Mouse (Mus musculus): Measurements from ENCODE around the gene Chaf1a.

Gene Chaf1a

DNA sequence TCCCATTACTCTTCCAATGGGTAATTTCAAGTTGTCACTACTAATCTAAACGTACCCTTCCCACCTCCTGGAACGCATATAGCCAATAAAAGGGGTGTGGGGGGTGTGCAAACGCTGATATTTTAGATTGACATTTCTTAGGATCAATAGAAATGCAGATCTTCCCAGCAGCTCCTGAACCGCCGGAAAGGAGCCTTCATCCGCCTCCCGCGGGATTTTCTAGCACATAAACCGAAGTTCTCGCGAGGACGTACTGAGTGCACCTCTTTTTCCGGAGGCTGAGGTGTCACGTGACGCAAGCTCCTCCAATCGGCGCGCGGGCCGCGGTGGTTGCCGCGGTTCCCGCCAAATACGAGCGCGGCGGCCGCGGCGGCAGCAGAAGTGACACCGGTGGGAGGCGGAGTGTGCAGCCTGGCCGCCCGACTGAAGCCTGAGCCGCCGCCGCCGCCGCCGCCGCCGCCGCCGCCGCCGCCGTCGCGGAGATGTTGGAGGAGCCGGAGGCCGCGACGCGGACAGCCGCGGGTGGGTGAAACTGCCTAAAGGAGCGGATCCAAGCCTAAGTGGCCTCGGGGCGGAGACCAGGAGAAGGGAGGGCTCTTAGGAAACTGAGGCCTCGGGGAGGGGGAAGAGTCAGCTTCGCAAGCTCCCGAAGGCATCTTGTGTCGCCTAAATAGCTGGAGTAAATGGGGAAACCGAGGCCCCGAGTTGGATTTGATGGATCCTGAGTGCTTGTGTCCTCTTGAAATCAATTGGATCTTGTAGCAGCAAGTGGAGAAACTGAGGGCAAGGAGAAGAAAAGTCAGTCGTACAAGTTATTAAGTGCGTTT is at the start of gene Chaf1a:
Chaf1a (plus strand) TSS at position 410 of the 827 bp plus-strand sequence.
- in situ Hi-C loops (cut with MboI, MseI): no loop called here

DNA sequence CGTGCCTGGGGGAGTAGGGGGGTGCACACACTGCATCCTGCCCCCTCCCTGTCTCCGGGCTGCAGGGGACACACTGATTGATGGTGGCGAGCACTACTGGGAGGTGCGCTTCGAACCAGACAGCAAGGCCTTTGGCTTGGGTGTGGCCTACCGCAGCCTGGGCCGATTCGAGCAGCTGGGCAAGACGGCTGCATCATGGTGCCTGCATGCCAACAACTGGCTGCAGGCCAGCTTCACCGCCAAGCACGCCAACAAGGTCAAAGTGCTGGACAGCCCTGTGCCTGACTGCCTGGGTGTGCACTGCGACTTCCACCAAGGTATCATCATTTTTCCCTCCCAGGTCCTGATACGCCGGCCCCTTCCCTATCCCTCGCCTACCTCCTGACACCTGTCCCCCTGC is 44.2 kb upstream of the Chaf1a start:
- in situ Hi-C loops (cut with MboI, MseI): loop anchor here in 1 of 2 experiments (10.0 kb wide), 1 partner anchor 1559 kb away; no protein-coding TSS in a partner anchor

DNA sequence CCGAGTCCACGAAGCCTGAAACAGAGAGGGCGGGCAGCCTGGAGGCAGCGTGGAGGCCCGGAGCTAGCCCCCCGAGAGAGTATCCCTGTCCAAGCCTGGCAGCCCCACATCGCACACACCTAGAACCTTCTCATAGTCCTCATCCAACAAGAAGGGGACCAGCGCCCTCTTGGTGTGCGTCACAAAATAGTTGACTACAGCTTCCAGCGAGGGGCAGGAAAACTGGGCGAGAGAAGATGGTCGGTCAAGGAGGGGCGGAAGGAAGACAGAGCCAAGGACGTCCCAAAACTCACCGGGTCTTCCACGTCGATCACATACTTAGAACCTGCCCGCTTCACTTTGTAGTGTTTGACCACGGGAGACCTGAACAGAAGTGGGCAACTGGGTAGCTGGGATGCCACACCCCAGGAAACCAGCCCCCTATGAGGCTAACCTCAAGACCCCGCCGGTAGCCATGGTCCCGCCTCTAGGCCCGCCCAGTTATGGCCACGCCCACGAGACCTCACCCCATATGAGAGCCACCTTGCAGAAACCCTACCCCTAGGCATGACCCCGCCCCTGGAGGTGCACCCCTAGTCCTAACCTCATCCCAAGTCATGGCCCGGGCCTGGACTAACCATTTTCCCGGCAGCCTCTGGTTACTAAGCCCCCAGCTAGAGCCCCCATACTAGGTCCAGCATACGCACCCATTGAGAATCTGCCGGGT is 40.3 kb upstream of the Chaf1a start:
- in situ Hi-C loops (cut with MboI, MseI): loop anchor here in 1 of 2 experiments (10.0 kb wide), 1 partner anchor 1555 kb away; no protein-coding TSS in a partner anchor

DNA sequence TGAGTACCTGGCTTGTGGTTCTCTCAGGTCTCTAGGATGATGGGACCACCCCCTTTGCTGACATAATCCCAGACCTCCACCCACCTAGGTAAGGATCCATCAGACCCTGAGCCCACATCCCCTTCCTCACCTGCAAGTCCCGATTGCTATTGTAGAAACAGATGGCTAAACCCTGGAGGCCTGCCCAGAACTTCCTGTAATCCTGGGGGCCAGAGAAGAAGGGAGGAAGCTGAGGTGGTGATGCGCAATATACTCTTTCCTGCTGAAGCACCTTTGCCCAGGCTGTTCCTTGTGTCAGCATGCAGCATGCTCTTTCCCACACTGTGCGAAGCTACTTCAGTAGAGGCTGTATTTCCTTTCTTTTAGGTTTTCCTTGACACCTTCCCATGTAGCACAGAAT is 37.2 kb upstream of the Chaf1a start:
- in situ Hi-C loops (cut with MboI, MseI): no loop called here

DNA sequence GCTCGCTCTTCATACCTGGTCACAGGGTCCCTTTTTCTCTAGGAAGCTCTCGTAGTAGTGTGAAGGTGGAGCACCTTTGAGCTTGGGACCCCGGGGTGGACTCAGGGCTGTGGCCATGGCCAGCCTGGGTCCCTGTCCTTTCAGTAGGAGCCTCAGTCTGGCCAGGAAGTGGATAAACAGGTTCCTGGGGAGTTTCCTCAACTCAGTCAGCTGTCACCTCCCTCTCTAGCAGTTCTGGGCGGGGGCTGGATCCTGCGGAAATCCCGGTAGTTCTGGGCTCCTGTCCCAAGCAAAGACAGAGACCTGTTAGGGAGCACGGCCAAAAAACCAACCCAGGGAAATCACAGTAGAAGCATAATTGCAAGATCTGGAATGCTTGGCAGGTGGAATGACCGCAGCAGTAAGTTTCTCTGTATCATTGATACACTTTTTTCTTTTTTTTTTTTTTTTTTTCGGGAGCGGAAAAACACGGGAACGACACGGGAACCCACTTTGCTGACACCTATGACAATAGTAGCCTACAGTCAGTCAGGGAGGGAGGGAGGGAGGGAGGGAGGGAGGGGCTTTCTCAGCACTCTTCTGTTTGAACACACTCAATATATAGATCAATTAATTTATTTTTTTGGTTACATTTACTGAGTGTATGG is 34.7 kb upstream of the Chaf1a start, which contains the start of the genes Stap2 and Mpnd:
Stap2 (minus strand) TSS at position 170 of the 647 bp plus-strand sequence.
Mpnd (plus strand) TSS at position 297 of the 647 bp plus-strand sequence.
- in situ Hi-C loops (cut with MboI, MseI): loop anchor here (5.0 kb wide), 2 partner anchors 1387 to 1863 kb away; no protein-coding TSS in a partner anchor

DNA sequence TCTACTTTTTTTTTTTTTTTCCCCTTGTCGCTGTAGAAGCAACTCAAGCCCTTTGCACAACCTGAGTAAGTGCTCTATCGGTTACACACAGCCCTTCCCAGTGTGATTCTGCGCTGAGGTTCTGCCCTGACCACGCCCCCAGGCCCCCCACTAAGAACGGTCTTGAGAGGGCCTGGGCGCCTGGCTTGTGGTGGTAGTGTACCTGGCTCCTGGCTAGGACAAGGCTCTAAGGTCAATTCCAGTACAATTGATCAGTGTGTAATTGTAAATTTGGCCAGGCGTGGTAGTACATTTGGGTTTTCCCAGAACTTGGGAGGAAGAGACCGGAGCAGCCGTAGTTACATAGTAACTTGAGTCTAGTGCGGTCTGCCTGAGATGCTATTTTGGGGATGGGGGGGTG is 33.3 kb upstream of the Chaf1a start:
- in situ Hi-C loops (cut with MboI, MseI): loop anchor here (5.0 kb wide), 2 partner anchors 1385 to 1865 kb away; no protein-coding TSS in a partner anchor

DNA sequence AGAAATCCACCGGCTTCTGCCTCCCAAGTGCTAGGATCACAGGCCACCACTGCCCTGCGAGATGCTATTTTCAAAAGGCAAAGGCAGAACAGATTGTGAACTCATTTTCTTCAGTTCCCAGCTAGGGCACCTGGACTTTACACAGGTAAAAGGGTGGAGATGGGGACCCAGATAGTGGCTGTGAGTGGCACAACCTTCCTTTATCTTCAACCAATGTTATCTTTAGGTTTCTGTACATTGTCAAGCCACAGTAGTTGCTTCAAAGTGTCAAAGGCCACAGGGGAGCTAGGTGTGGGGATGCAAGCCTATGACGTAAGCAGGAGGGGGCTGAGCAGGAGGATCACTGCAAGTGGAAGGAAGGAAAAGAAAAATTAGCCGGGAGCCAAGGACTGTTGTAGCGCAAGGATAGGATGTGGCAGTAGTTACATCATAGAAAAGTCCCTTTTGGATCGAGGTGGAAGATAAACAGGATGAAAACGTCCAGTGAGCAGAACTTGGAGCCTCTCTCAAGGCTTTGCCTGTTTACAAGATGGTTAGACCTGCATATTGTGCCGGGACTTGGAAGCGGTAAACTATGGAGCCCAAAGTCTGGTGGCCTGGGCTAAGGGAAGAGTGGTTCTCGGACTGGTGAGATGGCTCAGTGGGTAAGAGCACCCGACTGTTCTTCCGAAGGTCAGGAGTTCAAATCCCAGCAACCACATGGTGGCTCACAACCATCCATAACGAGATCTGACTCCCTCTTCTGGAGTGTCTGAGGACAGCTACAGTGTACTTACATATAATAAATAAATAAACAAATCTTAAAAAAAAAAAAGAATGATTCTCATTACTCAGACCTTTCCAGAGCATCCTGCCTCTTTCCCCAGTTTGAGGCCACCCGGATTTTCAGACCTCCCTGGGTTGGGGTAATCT is 32.5 kb upstream of the Chaf1a start:
- in situ Hi-C loops (cut with MboI, MseI): loop anchor here (5.0 kb wide), 2 partner anchors 1385 to 1865 kb away; no protein-coding TSS in a partner anchor

DNA sequence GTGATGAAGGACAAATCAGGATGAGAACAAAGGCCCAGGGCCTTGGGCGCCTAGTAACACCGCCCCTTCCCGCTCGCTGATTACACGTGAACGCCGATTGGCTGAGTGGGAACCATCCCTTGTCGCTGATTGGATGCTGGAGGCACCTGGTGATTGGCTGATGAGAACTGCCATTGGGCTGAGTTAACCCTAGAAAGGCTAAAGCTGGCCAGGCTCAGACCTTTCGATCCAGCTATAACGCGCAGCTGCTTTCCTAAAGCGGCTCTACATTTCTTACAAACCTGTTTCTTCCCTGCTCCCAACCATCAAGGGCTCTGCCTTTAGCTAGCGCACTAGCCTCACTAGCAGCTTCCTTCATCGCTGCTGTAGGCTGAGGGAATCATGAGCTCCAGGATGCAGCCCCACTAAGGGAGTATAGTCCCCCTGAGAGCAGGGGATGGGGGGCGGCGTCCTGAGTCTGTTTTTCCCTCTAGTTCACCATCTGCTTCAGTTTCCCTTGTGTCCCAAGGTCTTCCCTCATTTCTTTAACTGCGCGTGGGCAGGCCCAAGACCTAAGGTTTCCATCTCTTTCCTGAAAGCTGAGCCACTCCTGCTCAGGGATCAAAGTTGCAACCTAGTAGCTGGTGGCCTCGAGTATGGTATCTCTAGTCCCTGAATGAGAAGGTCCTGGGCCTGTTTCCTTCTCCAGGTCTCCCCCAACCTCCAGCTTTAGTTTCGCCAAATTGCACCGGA is 31.7 kb upstream of the Chaf1a start:
- in situ Hi-C loops (cut with MboI, MseI): loop anchor here (5.0 kb wide), 2 partner anchors 1384 to 1866 kb away; no protein-coding TSS in a partner anchor

DNA sequence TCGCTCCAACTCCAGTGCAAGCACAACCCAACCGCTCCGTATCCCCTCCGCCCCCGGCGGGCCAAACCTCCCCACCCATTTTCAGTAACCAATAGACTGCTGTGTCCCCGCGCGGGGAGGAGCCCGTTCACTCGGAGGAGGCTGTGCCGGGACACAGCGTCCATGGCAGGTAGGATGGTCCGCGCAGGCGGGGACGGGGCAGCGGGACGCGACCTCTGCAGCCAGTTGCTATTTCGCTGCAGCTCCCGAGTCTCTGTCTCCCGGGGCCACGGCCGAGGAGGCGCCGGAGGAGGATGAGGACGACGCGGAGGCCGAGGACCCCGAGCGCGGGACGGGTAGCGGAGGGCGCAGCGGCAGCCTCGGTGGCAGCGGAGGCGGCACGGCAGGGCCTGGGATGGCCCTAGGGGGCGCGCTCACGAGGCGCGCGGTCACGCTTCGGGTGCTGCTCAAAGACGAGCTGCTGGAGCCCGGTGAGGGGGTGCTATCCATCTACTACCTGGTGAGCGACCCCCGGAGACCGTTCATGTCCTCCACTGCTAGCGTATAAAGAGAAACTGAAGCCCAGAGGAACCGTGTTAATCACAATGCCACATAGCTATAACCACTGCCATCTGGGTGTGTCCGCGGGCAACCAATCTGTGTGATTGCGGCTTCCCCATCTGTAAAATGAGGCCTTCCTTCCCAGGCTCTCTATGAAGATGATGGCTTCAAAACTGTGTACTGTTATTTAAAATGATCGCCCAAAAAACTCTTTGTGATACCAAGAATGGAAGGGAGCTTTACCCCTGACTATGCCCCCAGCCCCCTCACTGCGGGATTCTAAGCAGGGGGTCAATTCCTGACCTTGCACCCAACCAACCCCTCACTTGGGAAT is 30.9 kb upstream of the Chaf1a start:
- in situ Hi-C loops (cut with MboI, MseI): loop anchor here (5.0 kb wide), 2 partner anchors 1383 to 1867 kb away; no protein-coding TSS in a partner anchor

DNA sequence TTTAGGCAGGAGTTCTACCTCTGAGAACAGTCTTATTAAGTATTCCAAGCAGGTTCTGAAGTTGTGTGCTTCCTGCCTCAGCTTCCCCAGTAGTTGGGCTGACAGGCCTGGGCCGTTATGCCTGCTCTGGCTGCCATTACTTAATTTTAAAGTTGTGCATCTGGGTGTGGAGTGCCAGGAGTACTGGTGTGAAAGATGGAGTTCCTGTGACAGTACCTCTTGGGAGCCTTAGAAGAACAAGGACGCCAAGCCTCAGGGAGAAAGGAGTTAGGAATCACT is 30.3 kb upstream of the Chaf1a start:
- in situ Hi-C loops (cut with MboI, MseI): loop anchor here (5.0 to 10.0 kb wide), 3 partner anchors 45 to 1868 kb away; no protein-coding TSS in a partner anchor

DNA sequence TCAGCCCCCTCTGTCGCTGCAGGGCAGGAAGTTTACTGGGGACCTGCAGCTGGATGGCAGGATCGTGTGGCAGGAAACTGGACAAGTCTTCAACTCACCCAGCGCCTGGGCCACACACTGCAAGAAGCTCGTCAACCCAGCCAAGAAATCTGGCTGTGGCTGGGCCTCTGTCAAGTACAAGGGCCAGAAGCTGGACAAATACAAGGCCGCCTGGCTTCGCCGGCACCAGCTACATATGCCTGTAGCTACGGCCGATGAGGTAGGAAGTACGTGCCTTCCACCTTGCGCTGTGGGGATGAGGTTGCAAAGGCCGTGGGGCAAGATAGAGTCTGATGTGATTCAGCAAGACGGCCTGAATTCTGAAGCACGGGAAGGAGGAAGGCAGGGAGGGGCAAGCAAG is 30.0 kb upstream of the Chaf1a start:
- in situ Hi-C loops (cut with MboI, MseI): loop anchor here in 1 of 2 experiments (10.0 kb wide), 1 partner anchor 45 kb away; no protein-coding TSS in a partner anchor

DNA sequence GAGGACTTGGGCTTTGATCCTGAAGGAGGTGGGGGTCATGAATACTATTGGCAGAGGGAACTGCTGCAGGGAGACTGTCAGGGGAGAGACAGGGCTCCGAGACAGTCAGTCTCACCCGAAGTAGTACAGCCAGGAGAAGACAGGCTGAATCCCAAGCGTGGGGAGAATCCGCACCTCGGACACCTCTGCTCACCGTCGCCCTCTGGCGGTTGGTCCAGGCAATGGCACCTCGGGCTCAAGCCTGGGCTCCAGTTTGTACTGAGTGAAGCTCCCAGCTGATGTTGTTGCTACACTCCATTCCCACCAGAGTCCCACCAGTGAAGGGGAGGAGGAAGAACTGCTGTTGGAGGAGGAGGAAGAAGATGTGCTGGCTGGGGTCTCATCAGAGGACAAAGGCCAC is 29.6 kb upstream of the Chaf1a start:
- in situ Hi-C loops (cut with MboI, MseI): loop anchor here in 1 of 2 experiments (10.0 kb wide), 1 partner anchor 46 kb away; no protein-coding TSS in a partner anchor

DNA sequence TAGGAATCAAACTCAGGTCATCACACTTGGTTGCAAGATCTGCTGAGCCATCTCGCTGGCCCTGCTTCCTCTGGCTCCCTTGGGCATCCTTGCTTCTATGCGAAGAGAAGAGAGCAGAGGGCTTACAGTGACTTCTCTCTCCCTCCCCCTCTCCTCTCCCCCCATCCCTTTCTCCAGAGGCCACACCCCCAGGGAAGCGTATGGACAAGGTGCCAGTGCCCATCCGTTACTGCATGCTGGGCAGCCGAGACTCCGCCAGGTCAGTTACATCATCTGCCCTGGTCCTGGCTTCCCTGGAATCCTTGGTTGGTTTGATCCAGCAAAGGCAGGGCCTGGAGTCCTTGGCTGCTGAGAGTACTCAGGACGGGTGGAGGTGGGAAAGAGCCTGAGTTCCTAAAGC is 28.8 kb upstream of the Chaf1a start:
- in situ Hi-C loops (cut with MboI, MseI): loop anchor here in 1 of 2 experiments (10.0 kb wide), 1 partner anchor 47 kb away; no protein-coding TSS in a partner anchor

DNA sequence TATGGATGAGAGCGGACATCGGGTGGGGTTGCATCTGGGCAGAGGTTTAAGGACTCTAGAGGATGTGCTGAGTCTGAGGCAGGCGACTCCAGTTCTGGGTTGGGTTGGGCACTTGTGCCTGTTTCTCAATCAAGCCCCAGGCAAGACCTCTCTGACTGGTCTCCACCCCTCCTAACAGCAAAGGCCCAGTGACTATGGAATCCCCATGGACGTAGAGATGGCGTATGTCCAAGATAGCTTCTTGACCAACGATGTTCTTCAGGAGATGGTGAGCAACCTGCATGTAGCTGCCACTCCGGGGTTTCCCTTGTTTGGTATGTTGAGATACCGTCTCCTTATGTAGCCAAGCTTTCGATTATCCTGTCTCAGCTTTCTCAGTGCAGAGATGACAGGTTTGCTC is 24.9 kb upstream of the Chaf1a start:
- in situ Hi-C loops (cut with MboI, MseI): loop anchor here in 1 of 2 experiments (10.0 kb wide), 1 partner anchor 50 kb away; no protein-coding TSS in a partner anchor

DNA sequence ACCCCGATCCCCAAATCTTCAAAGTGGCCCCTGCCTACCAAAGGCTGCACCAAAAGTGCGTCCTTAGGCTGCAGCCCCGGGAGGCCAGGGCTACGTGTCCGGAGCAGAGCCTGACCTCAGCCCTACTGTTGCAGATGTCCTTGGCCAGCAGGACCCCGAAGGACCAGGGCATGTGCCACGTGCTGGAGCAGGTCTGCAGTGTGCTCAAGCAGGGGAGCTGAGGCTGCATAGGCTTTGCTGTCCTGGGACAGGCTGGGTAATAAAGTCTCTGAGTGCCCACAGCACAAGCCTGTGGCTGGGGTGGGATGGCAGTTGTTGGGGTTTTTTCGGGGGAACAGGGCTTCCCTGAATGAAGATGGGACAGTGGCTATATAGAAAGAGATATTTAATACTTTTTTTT is 23.9 kb upstream of the Chaf1a start:
- in situ Hi-C loops (cut with MboI, MseI): loop anchor here in 1 of 2 experiments (10.0 kb wide), 1 partner anchor 52 kb away; no protein-coding TSS in a partner anchor

DNA sequence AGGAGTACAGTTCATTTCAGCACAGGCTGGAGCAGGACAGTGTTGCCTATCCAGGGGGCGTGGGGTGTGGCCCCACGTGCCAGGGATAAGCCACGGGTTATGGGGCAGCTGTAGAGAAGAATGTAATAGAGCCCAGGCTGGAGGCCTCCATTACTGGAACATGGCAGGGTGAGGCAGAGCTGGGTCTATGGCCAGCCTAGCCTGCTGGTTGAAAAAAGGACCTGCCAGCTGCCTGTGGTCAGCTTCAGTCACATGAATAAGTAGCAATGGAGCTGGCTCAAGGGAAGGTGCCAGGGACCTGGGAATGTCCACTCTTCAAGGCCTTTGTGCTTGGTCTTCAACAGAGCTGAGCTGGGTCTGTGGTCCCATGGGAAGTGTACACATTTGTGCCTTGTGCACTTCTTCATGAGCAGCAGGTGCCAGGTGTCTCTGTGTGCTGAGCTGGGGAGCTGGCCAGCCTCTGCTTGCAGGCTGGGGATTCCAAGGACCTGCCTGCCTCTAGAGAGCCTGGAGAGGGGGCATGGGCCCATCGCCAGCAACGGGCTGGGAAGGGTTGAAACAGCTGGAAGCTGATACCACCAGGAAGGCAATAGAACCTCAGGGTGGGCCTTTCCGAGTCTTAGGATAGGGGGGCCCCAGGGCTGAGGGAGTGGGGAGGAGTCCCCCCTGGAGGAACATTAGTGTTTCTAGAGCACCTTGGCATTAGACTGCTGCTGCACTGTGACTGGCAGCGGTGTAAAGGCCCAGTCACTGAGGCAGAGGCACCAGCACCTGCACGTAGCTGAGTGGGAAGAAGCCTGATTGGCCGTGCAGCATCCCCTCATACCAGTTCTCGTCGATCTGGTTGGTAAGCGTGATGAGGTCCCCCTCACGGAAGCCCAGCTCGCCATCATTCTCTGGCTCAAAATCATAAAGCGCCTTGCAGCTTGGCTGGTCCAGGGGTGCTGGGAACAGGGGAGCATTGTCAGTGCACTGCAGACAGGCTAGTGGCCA is 23.1 kb upstream of the Chaf1a start:
- in situ Hi-C loops (cut with MboI, MseI): loop anchor here in 1 of 2 experiments (10.0 kb wide), 1 partner anchor 52 kb away; no protein-coding TSS in a partner anchor

DNA sequence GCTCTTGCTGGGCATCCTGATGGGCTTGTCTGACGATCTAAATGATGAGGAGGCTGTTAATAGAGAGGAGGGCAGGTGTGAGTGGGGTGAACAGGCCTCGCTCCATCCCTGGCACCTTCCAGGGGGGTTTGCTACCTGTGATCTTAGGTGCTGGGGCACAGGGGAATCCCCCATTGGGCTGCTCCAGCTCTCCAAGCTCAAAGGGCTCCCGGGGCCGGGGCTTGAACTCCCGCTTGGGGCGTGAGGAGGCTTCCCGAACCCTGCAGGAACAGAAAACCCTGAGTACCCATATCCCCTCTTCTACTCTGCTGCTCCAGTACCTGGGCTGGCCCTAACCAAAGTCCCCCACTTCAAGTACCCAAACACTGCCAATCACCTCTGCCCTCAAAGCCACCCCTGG is 22.4 kb upstream of the Chaf1a start:
- in situ Hi-C loops (cut with MboI, MseI): loop anchor here in 1 of 2 experiments (10.0 kb wide), 1 partner anchor 53 kb away; no protein-coding TSS in a partner anchor

Data from T-helper 17 cell (primary cell).